Mouse (Mus musculus) telencephalon, adult 2 months (tissue): ENCODE results near the gene Gsx1.

Source experiments
- DNase-seq: peaks from one replicate; pipeline ENCODE4 v3.0.0-alpha.2; 2011; ENCODE audit warnings: low read depth, low spot score

Gene Gsx1

DNA sequence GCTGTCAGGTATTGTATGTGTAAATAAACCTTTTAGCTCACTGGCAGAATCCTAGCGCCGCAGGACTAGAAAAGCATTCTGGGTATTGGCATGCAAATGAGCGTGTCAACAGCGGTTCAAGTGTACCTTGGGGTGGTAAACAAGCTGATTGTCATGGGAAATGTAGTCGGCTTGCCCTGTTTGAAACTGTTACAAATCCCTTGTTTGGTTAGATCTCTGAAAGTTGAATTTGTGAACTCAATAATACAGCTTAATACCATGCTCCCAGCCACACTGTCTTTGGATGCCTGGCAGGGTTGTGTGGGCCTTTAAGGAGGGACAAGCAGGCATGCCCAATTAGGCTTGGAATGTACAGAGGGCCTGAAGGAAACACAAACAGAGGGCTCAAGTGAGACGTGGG, 16.4 kb downstream of the Gsx1 start:
- DNase-seq: no peak

DNA sequence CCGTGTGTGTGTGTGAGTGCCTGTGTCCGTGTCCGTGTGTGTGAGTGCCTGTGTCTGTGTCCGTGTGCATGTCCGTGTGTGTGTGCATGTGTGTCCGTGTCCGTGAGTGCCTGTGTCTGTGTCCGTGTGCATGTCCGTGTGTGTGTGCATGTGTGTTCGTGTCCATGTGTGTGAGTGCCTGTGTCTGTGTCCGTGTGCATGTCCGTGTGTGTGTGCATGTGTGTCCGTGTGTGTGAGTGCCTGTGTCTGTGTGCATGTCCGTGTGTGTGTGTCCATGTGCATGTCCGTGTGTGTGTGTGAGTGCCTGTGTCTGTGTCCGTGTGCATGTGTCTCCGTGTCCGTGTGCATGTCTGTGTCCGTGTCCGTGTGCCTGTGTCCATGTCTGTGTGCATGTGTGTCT, 19.4 kb downstream of the Gsx1 start:
- no peak for DNase-seq

DNA sequence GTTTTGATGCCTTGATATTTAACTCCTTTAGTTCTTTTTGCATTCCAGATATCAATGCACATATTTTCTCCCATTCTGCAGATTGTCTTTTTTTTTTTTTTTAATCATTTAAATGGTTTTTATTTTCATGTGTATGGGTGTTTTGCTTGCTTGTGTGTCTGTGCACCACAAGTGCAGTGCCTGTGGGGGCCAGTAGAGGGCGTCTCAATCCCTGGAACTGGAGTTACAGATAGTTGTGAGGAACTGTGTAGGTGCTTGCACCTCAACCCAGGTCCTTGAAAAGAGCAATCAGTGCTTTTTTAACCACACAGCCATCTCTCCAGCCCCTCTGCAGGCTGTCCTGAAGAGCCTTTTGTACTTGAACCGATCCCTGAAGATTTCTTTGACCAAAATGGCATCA, 20.0 kb downstream of the Gsx1 start:
- DNase-seq: no peak

DNA sequence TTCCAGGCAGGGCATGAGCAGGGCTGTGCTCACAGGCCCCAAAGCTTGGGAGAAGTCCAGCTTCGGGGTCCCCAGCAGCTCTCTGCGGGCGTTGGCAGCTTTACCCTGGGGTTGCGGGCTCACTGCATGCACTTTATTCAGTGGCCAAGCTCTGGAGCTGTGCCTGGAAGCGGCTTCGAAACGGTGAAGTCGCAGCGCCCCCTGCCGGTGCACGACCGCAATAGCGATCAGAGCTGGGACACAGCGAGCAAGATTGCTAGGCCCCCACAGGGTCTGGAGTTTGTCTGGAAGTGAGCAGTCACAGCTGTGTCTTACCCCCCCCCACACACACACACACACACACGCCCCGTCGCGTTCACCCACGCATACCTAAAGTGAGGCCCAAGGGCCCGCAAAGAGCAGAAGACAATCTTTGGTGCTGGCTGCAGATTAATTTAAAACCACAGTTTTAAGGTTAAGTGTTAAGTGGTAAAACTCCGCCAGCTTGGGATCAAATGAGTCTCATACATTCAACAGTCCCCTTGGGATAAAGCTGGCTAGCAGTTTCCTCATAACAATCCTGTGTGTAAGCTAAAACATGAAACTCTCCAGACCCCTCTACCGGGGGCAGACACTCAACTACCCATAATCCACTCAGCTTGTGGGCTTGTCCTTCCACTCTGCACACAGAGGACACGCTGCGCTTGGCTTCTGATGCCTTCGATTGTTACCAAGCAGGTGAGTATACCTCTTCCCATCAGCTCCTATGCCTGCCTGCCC, 39.0 kb downstream of the Gsx1 start:
- peak; percentile 6 for DNase-seq

DNA sequence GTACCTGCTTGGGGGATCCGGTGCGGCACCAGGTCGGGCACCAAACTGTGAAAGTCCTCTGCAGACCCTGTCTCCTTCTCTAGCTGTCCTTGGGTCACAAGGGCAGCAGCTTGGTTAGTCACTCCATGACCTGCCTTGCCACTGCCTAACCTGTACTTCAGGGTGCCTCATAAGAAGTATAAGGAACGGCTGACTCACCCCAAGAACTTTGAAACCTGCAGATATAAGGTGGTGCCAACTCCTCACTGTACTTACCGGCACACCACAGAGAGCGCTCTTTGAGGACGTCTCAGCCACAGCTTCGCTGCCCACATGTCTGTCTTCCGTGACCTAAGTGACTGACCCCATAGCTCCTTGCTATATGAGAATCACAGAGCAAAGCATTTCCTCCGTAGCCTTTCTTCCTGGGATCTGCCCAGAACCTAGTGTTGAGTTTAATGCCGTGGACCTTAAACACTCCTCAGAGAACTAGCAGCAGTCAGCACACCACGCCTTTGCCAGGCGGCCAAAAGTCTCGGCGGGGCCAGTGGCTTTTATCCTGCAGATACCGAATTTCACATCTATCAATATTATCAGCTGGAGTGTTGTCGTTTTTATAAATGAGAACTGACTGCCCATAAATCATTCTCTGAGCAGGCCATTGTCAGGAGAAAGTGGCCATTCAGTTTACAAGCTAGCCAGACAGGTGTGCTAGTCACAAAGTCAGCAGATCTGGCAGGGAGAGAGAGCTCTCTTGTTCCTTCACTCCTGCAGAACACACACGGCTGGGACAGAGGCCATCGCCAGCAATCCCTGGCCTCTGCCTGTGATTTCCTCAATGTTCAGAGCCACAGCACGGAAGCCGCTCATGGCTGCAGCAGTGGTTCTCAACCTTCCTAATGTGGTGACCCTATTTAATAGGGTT, 47.2 kb downstream of the Gsx1 start:
- no peak for DNase-seq
